Mouse (Mus musculus) cerebellum, adult 18-20 months (tissue): ENCODE measurements at regions not wholly inside any gene's neighbourhood (a gene's known extent, or its start where the extent isn't known, plus 50 kb on each side); places are given as distances from the start of the nearest gene placed in this dataset.

Source experiments
- DNase-seq, 2 experiments: peaks; one replicate each; pipeline ENCODE4 v3.0.0; 2021

GRCm38 (mm10) chr10:44820379-44820778 lies 246.6 kb upstream of the Prep start:
- no peak for DNase-seq

GRCm38 (mm10) chr10:44819361-44819760 lies 247.6 kb upstream of the Prep start:
- no peak for DNase-seq

GRCm38 (mm10) chr10:44818615-44819014 lies 248.4 kb upstream of the Prep start:
- no peak for DNase-seq

GRCm38 (mm10) chr10:44796205-44796604 lies 267.9 kb upstream of the Prdm1 start:
- DNase-seq = no peak

- no peak for DNase-seq
Observed at GRCm38 (mm10) chr10:44785386-44785785, 257.1 kb upstream of the Prdm1 start.

GRCm38 (mm10) chr10:44780381-44780958 lies 252.2 kb upstream of the Prdm1 start:
- DNase-seq = no peak

- no peak for DNase-seq
Observed at GRCm38 (mm10) chr10:44779568-44780207, 251.4 kb upstream of the Prdm1 start.

- no peak for DNase-seq
Observed at GRCm38 (mm10) chr10:44777214-44777613, 248.9 kb upstream of the Prdm1 start.

GRCm38 (mm10) chr10:44776175-44776574 lies 247.9 kb upstream of the Prdm1 start:
- no peak for DNase-seq

GRCm38 (mm10) chr10:44765527-44765926 lies 237.2 kb upstream of the Prdm1 start:
- no peak for DNase-seq

GRCm38 (mm10) chr10:44763102-44763501 lies 234.8 kb upstream of the Prdm1 start:
- no peak for DNase-seq

- DNase-seq = no peak
Observed at GRCm38 (mm10) chr10:44762068-44762467, 233.8 kb upstream of the Prdm1 start.

- DNase-seq = no peak
Observed at GRCm38 (mm10) chr10:44761324-44761723, 233.0 kb upstream of the Prdm1 start.

GRCm38 (mm10) chr10:44755355-44755957 lies 227.2 kb upstream of the Prdm1 start:
- DNase-seq = no peak

GRCm38 (mm10) chr10:44754930-44755329 lies 226.6 kb upstream of the Prdm1 start:
- no peak for DNase-seq

- no peak for DNase-seq
Observed at GRCm38 (mm10) chr10:44752719-44753390, 224.6 kb upstream of the Prdm1 start.

GRCm38 (mm10) chr10:44751061-44751460 lies 222.8 kb upstream of the Prdm1 start:
- DNase-seq = no peak

GRCm38 (mm10) chr10:44749206-44749605 lies 220.9 kb upstream of the Prdm1 start:
- no peak for DNase-seq

- no peak for DNase-seq
Observed at GRCm38 (mm10) chr10:44747419-44747818, 219.1 kb upstream of the Prdm1 start.

GRCm38 (mm10) chr10:44744221-44744620 lies 215.9 kb upstream of the Prdm1 start:
- no peak for DNase-seq

GRCm38 (mm10) chr10:44733641-44734040 lies 205.3 kb upstream of the Prdm1 start:
- no peak for DNase-seq

GRCm38 (mm10) chr10:44730721-44731120 lies 202.4 kb upstream of the Prdm1 start:
- DNase-seq = no peak

GRCm38 (mm10) chr10:44728963-44729362 lies 200.7 kb upstream of the Prdm1 start:
- no peak for DNase-seq

GRCm38 (mm10) chr10:44724575-44724974 lies 196.3 kb upstream of the Prdm1 start:
- no peak for DNase-seq
